Mouse (Mus musculus): Measurements from ENCODE around the gene Rbfox1.

- TF ChIP-seq CTCF (IDR thresholded peaks at IDR 0.05; ENCODE audit: low read depth, low read length) (no peak), POLR2A (IDR thresholded peaks at IDR 0.05; ENCODE audit: borderline replicate concordance, low read depth, low read length) (no peak)
Observed at GRCm38 (mm10) chr16:6930795-6931194, 1045.6 kb downstream of the Rbfox1 start.

Data from bone marrow macrophage, adult 2 months (primary cell).